Mouse (Mus musculus): ENCODE results near the gene Cdh11.

GRCm38 (mm10) chr8:102627151-102627550 lies 158.3 kb downstream of the Cdh11 start:
- TF ChIP-seq POLR2A (IDR thresholded peaks at IDR 0.05; ENCODE audit: extremely low read depth, insufficient read depth, low read length) (no peak), CTCF (IDR thresholded peaks at IDR 0.05; ENCODE audit: low read depth, low read length) (no peak)
